Mouse (Mus musculus): Measurements from ENCODE around the gene Lrrc2.

Gene Lrrc2

GRCm38 (mm10) chr9:110948813-110949310, 2.5 kb upstream of the Lrrc2 start:
- DNase-seq, result no peak

DNA sequence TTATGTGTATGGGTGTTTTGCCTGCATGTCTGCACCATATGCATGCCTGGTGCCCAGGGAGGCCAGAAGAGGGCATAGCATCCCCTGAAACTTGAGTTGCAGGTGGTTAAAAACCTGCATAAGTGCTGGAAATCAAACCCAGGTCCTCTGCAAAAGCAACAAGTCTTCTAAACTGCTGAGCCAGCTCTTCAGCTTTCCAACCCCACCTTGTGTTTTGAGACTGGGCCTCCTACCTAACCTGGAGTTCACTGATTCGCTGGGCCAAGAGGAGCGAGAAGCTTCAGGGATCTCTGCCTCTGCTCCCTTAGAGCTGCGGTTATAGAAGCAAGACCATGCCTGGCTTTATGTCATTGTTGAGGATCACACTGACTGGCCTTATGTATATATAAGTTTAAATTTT, 1.2 kb upstream of the Lrrc2 start:
- DNase-seq, result no peak

GRCm38 (mm10) chr9:110951866-110952265, 521 bp downstream of the Lrrc2 start:
- no peak for DNase-seq

- no peak for DNase-seq
These were observed 1.1 kb downstream of the Lrrc2 start for GRCm38 (mm10) chr9:110952398-110952797.

GRCm38 (mm10) chr9:110952931-110953549, 1.7 kb downstream of the Lrrc2 start:
- DNase-seq, result no peak

DNA sequence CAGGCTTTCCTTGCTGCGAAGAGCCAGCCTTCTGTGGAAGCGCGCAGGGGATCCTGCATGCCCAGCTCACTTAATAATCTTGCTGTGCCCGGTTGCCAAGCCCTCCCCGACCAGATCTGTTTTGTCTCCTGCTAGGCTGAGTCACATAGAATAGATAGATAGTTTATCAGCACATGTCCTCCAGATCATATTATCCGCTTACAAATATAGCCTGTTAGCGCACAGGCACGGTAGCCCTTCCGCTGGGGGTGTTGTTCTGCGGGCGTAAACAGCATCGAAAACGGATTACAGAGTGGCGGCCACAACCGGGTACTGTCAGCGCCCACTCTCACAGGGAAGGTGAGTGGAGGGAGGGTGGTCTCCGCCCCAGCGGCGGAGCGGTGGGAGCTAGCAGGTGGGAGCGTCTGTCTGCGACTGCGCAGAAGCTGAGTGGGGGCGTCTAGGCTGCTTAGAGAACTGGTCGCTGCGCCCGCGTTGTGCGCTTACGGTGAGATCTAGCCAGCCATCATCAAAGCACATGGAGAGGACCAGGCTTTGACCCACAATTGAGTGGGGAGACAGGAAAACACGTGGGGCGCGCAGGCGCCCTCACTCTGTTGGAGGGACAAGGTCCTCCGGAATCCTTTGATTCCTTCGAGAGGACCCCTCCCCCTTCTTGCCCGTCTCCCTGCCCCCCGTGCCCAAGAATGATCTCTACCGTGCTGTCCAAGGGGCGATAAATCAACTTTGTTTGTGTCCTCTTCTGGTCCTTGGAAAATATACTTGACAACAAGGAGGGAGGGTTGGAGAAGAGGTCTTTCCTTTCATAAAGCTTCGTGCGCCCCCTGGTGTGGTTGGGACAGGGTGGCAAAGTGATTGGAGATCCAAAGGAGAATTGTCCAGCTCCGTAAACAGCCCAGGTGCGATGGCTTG, 2.5 kb downstream of the Lrrc2 start:
- peak; percentile 30 for DNase-seq

GRCm38 (mm10) chr9:110954681-110955445, 3.5 kb downstream of the Lrrc2 start:
- DNase-seq, result no peak

DNA sequence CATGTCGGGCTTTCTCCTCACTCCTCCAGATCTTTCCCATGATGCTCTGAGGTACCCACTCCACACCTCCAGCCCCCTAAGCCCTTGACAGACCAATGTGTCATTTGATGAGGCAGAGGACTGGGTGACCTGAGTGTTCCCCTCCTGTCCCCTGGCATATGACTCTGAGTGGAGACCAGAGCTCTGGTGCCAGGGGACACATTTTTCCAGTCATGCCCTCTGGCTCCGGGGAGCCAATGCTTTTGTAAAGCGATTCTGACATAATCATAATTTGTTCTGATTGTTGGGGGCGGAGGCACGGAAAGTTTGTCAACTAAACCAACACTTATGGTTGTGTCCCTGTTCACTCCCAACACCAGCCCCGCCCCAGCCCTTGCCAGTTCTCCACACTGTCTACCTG, 4.6 kb downstream of the Lrrc2 start:
- DNase-seq, result no peak

GRCm38 (mm10) chr9:110959669-110960068, 8.3 kb downstream of the Lrrc2 start:
- DNase-seq, result no peak

GRCm38 (mm10) chr9:110960230-110961149, 9.1 kb downstream of the Lrrc2 start:
- no peak for DNase-seq

DNA sequence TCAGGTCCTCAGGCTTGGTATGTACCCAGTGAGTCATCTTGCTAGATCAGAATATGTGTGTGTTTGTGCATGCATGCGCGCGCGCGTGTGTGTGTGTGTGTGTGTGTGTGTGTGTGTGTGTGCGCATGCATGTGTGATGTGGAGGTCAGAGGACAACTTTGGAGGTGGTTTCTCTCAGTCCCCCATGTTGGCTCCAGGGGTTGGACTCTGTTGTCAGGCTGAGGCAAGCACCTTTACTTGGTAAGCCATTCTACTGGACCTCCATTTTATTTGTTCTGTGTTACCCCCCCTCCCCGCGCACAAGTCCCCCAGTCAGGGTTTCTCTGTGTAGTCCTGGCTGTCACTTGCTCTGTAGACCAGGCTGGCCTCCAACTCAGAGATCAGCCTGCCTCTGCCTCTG, 10.0 kb downstream of the Lrrc2 start:
- DNase-seq, result no peak

GRCm38 (mm10) chr9:110963566-110964115, 12.3 kb downstream of the Lrrc2 start:
- DNase-seq, result no peak

DNA sequence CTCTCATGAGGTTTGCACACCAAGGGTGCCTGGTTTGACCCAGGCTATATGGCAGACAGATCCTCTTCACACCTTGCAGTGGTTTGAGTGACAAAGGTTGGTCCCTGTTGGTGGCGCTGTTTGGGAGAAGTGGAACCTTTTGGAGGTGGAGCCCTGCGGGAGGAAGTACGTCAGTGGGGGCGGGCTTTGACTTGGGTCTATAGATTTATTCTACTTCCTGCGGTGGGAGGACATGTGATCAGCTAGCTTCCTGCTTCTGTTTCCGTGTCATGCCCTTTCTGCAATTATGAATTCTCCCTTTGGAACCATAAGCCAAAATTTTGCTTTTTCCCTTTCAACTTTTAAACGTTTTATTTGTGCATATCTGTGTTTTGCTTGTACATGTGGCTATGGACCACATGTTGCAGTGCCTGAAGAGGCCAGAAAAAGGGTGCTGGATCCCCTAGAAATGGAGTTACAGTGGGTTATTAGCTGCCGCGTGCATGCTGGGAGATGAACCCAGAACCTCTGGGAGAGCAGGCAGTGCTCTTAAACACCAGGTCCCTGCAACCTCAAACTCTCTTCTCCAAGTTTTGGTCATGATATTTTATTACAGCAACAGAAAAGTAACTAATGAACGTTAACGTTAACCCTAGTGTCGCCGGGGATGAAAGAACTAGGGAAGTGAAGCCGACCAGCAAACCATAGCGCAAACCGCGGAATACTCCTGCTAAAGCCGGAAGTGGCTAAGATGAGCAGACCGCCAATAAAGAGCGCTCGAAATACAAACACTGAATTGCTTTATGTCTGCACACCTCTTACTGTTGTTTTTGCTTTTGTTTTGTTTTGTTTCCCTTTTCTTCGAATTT, 13.9 kb downstream of the Lrrc2 start:
- DNase-seq, result no peak

- no peak for DNase-seq
These were observed 14.5 kb downstream of the Lrrc2 start for GRCm38 (mm10) chr9:110965910-110966231.

DNA sequence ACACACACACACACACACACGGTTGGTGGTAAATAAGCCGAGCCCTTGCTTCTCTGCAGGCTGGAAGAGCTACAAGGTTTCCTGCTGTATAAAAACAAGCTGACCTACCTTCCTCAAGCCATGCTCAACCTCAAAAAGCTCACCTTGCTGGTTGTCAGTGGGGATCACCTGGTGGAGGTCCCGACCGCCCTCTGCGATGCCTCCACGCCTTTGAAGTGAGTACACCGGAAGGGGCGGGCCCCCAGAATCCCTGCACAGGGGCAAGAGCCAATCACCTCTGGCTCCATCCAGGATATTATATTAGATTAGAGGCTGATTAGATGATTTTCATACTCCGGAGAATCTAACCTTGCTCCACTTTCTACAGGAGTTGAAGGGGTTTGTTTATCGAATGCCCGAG, 28.1 kb downstream of the Lrrc2 start:
- no peak for DNase-seq

GRCm38 (mm10) chr9:110982351-110982750, 31.0 kb downstream of the Lrrc2 start:
- no peak for DNase-seq

- no peak for DNase-seq
These were observed 32.8 kb downstream of the Lrrc2 start for GRCm38 (mm10) chr9:110984096-110984495.

DNA sequence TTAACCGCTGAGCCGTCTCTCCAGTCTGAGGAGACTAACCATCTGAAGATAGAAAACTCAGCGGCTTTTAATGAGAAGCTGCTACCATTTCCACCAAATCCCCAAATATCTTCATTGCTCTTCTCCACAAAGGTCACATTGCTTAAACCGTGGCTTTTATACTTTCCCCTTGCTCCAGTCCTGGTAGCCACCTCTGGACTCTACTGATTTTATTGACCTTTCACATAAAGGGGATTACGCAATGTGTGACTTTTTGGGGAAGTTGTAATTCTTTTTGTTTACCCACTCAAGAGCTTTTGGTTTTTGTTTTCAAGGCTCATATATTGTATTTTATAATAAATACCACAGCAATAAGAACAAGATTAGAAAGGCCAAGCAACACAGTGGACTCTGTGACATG, 34.2 kb downstream of the Lrrc2 start:
- DNase-seq, result no peak

DNA sequence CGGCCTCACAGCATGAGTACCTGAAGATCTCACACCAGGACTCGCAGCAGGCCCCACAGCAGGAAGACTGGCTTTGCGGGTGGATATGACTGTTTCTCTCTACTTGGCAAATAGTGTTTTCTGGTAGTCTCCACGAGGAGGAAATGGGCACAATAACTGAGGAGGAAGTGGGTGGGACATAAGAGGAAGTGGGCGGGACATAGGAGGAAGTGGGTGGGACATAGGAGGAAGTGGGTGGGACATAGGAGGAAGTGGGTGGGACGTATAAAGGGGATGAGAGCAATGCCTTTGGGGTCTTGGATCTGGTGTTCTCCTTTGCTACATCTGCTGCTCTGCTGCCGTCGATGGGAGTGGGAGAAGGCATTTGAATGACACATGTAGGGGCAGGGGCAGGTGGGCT, 34.6 kb downstream of the Lrrc2 start:
- no peak for DNase-seq

DNA sequence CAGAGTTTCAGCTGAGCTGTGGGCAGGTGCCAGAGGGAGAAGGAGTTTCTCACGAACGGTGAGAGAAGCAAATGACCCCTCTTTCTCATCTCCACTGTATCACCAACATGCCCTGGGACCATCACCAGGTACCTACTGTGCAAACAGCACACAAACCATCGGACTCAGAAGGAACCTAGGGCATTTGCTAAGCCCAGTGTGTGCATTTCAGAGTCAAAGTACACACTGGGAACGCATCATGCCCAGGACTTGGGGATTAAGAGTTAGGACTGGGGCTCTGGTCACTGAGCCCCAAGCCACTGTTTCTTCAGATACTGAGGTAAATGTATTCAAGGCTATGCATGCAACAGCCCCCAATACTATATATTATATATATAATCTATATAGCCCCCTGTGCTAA, 36.0 kb downstream of the Lrrc2 start:
- DNase-seq, result no peak

DNA sequence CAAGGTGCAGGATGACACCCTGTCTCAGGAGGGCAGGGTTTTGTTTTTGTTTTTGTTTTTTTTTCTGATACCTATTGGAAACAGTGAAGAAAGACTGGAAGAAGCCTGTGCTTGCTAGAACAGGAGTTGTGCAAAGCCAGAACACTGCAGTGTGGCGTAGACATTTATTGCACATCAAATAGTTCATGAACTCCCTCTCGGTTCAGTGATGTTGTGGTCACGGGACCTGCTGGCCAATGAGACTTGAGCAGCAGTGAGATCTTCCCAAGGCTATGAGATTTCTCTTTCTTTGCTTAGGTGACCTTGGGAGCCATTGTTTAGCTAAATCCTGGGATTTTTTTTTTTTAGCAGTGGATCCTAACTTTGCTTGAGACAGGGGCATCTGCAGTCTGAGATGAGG, 36.7 kb downstream of the Lrrc2 start:
- no peak for DNase-seq
